Mouse (Mus musculus): Measurements from ENCODE around the gene Tub. TPM values are rescaled to one million over a fixed set of nuclear protein-coding genes. Genes with fewer than 3 reads are reported as not detected.

Gene Tub
- polyA plus RNA-seq, 1 experiment, result 0.01 TPM

- H3ac ChIP-seq (ENCODE audit: control insufficient read depth, insufficient read length, low read depth), result no peak overlapping the region
- no peaks in the 10 kb centered on the region for H3K79me2 ChIP-seq (ENCODE audit: control insufficient read depth, insufficient read depth)
- H3K4me3 ChIP-seq (ENCODE audit: insufficient read depth, poor library complexity, severe bottlenecking), result no peak overlapping the region
- no peaks in the 10 kb centered on the region for H3K27me3 ChIP-seq (ENCODE audit: control insufficient read depth, insufficient read depth, insufficient read length)
- H3K36me3 ChIP-seq (ENCODE audit: control insufficient read depth, insufficient read depth), result no peaks in the 10 kb centered on the region
- no peak for TF ChIP-seq MYOD1 (IDR thresholded peaks at IDR 0.05; ENCODE audit: control insufficient read depth, insufficient read length, low read depth)
- TF ChIP-seq CTCF (IDR thresholded peaks at IDR 0.05; ENCODE audit: control insufficient read depth, insufficient read depth, insufficient read length), result no peak
- TF ChIP-seq MAX (IDR thresholded peaks at IDR 0.05), result no peak
- no peak for TF ChIP-seq CEBPB (IDR thresholded peaks at IDR 0.05; ENCODE audit: low read depth)
- TF ChIP-seq FOSL1 (IDR thresholded peaks at IDR 0.05; ENCODE audit: insufficient read depth, low read length, poor library complexity, severe bottlenecking), result no peak
- no peak for TF ChIP-seq MYOG (IDR thresholded peaks at IDR 0.05; ENCODE audit: control insufficient read depth, extremely low read depth, insufficient read length)
- TF ChIP-seq USF1 (IDR thresholded peaks at IDR 0.05; ENCODE audit: low read depth), result no peak
- no peaks in the 10 kb centered on the region for H3K79me3 ChIP-seq (ENCODE audit: low read depth)
Measured at GRCm38 (mm10) chr7:108957734-108958133, 7.6 kb downstream of the Tub start.

- no peaks in the 10 kb centered on the region for H3K79me3 ChIP-seq (ENCODE audit: low read depth)
- no peak overlapping the region for H3ac ChIP-seq (ENCODE audit: control insufficient read depth, insufficient read length, low read depth)
- H3K27me3 ChIP-seq (ENCODE audit: control insufficient read depth, insufficient read depth, insufficient read length), result no peaks in the 10 kb centered on the region
- H3K36me3 ChIP-seq (ENCODE audit: control insufficient read depth, insufficient read depth), result no peaks in the 10 kb centered on the region
- H3K4me3 ChIP-seq (ENCODE audit: insufficient read depth, poor library complexity, severe bottlenecking), result no peak overlapping the region
- TF ChIP-seq MYOD1 (IDR thresholded peaks at IDR 0.05; ENCODE audit: control insufficient read depth, insufficient read length, low read depth), result no peak
- H3K79me2 ChIP-seq (ENCODE audit: control insufficient read depth, insufficient read depth), result no peaks in the 10 kb centered on the region
Measured at GRCm38 (mm10) chr7:108965968-108966367, 15.8 kb downstream of the Tub start.

- Histone ChIP-seq H3K27me3 (ENCODE audit: control insufficient read depth, insufficient read depth, insufficient read length) (no peaks in the 10 kb centered on the region), H3K79me3 (ENCODE audit: low read depth) (no peaks in the 10 kb centered on the region), H3K4me3 (ENCODE audit: insufficient read depth, poor library complexity, severe bottlenecking) (no peak overlapping the region), H3K79me2 (ENCODE audit: control insufficient read depth, insufficient read depth) (no peaks in the 10 kb centered on the region), H3K36me3 (ENCODE audit: control insufficient read depth, insufficient read depth) (no peaks in the 10 kb centered on the region), H3ac (ENCODE audit: control insufficient read depth, insufficient read length, low read depth) (no peak overlapping the region)
- no peak for TF ChIP-seq MYOG (IDR thresholded peaks at IDR 0.05; ENCODE audit: control insufficient read depth, extremely low read depth, insufficient read length)
- TF ChIP-seq CTCF (IDR thresholded peaks at IDR 0.05; ENCODE audit: control insufficient read depth, insufficient read depth, insufficient read length), result peak; percentile 57
Measured at GRCm38 (mm10) chr7:108966742-108967362, 16.7 kb downstream of the Tub start.

- no peak overlapping the region for H3K4me3 ChIP-seq (ENCODE audit: insufficient read depth, poor library complexity, severe bottlenecking)
Measured at GRCm38 (mm10) chr7:108968201-108968600, 18.1 kb downstream of the Tub start.

GRCm38 (mm10) chr7:108972273-108972672, 22.1 kb downstream of the Tub start:
- no peak overlapping the region for H3ac ChIP-seq (ENCODE audit: control insufficient read depth, insufficient read length, low read depth)
- H3K36me3 ChIP-seq (ENCODE audit: control insufficient read depth, insufficient read depth), result no peaks in the 10 kb centered on the region
- no peak for TF ChIP-seq USF1 (IDR thresholded peaks at IDR 0.05; ENCODE audit: low read depth)
- no peak for TF ChIP-seq MAX (IDR thresholded peaks at IDR 0.05)
- TF ChIP-seq MYOG (IDR thresholded peaks at IDR 0.05; ENCODE audit: control insufficient read depth, extremely low read depth, insufficient read length), result no peak
- no peak for TF ChIP-seq CEBPB (IDR thresholded peaks at IDR 0.05; ENCODE audit: low read depth)
- H3K4me3 ChIP-seq (ENCODE audit: insufficient read depth, poor library complexity, severe bottlenecking), result no peak overlapping the region
- no peaks in the 10 kb centered on the region for H3K79me2 ChIP-seq (ENCODE audit: control insufficient read depth, insufficient read depth)
- H3K27me3 ChIP-seq (ENCODE audit: control insufficient read depth, insufficient read depth, insufficient read length), result no peaks in the 10 kb centered on the region
- no peaks in the 10 kb centered on the region for H3K79me3 ChIP-seq (ENCODE audit: low read depth)

More at GRCm38 (mm10) chr7:108968201-108968600, 18.1 kb downstream of the Tub start:
- Histone ChIP-seq H3K36me3 (ENCODE audit: control insufficient read depth, insufficient read depth) (no peaks in the 10 kb centered on the region), H3K79me2 (ENCODE audit: control insufficient read depth, insufficient read depth) (no peaks in the 10 kb centered on the region), H3ac (ENCODE audit: control insufficient read depth, insufficient read length, low read depth) (no peak overlapping the region), H3K27me3 (ENCODE audit: control insufficient read depth, insufficient read depth, insufficient read length) (no peaks in the 10 kb centered on the region), H3K79me3 (ENCODE audit: low read depth) (no peaks in the 10 kb centered on the region)
- TF ChIP-seq CEBPB (IDR thresholded peaks at IDR 0.05; ENCODE audit: low read depth), result no peak
- TF ChIP-seq MYOD1 (IDR thresholded peaks at IDR 0.05; ENCODE audit: control insufficient read depth, insufficient read length, low read depth), result peak; percentile 9

- no peaks in the 10 kb centered on the region for H3K27me3 ChIP-seq (ENCODE audit: control insufficient read depth, insufficient read depth, insufficient read length)
- TF ChIP-seq MAX (IDR thresholded peaks at IDR 0.05) (no peak), FOSL1 (IDR thresholded peaks at IDR 0.05; ENCODE audit: insufficient read depth, low read length, poor library complexity, severe bottlenecking) (no peak), CEBPB (IDR thresholded peaks at IDR 0.05; ENCODE audit: low read depth) (no peak), USF1 (IDR thresholded peaks at IDR 0.05; ENCODE audit: low read depth) (no peak), CTCF (IDR thresholded peaks at IDR 0.05; ENCODE audit: control insufficient read depth, insufficient read depth, insufficient read length) (no peak), MYOG (IDR thresholded peaks at IDR 0.05; ENCODE audit: control insufficient read depth, extremely low read depth, insufficient read length) (no peak), MYOD1 (IDR thresholded peaks at IDR 0.05; ENCODE audit: control insufficient read depth, insufficient read length, low read depth) (no peak)
- H3K79me2 ChIP-seq (ENCODE audit: control insufficient read depth, insufficient read depth), result no peaks in the 10 kb centered on the region
- no peaks in the 10 kb centered on the region for H3K36me3 ChIP-seq (ENCODE audit: control insufficient read depth, insufficient read depth)
- H3K79me3 ChIP-seq (ENCODE audit: low read depth), result no peaks in the 10 kb centered on the region
- no peak overlapping the region for H3ac ChIP-seq (ENCODE audit: control insufficient read depth, insufficient read length, low read depth)
- H3K4me3 ChIP-seq (ENCODE audit: insufficient read depth, poor library complexity, severe bottlenecking), result no peak overlapping the region
Measured at GRCm38 (mm10) chr7:108985934-108986708, 36.0 kb downstream of the Tub start.

All from C2C12 (cell line).